Mouse (Mus musculus) forebrain, postnatal 0 days (tissue): ENCODE measurements around the gene Pold1. TPM values are rescaled to one million over a fixed set of nuclear protein-coding genes. Genes with fewer than 3 reads are reported as not detected.

Experiments
- ATAC-seq: fragments of 200-750 bp; cut with Nextera tagmentation; 2 replicates; pipeline ENCODE4 v1.8.0; 2017; ENCODE audit warnings: mild to moderate bottlenecking, moderate library complexity
- DNase-seq: peaks from one replicate; pipeline ENCODE4 v3.0.0-alpha.2; 2015
- H3K27ac ChIP-seq: fragments of 300-500 bp; sonication (generic); 2 replicates; pipeline ENCODE4 v1.5.1; 2014; ENCODE audit warnings: low read depth, mild to moderate bottlenecking, antibody characterized with exemption, low read length, moderate library complexity, mixed read lengths
- H3K27me3 ChIP-seq: fragments of 300-500 bp; sonication (generic); 2 replicates; pipeline ENCODE4 v1.6.1; 2014; ENCODE audit warnings: mild to moderate bottlenecking, low read length, mixed read lengths; ENCODE audit not compliant: insufficient read depth
- H3K36me3 ChIP-seq: fragments of 300-500 bp; sonication (generic); 2 replicates; pipeline ENCODE4 v1.6.1; 2014; ENCODE audit warnings: mild to moderate bottlenecking, moderate library complexity; ENCODE audit not compliant: insufficient read depth
- H3K4me1 ChIP-seq: fragments of 300-500 bp; sonication (generic); 2 replicates; pipeline ENCODE4 v1.6.1; 2014; ENCODE audit warnings: antibody characterized with exemption; ENCODE audit not compliant: insufficient read depth
- H3K4me2 ChIP-seq: fragments of 300-500 bp; sonication (generic); 2 replicates; pipeline ENCODE4 v1.6.1; 2014; ENCODE audit warnings: low read depth, mild to moderate bottlenecking, moderate library complexity
- H3K4me3 ChIP-seq: fragments of 300-500 bp; sonication (generic); 2 replicates; pipeline ENCODE4 v1.5.1; 2014; ENCODE audit warnings: low read depth, low read length, mixed read lengths
- H3K9ac ChIP-seq: fragments of 300-500 bp; sonication (generic); 2 replicates; pipeline ENCODE4 v1.6.1; 2014; ENCODE audit warnings: mild to moderate bottlenecking
- H3K9me3 ChIP-seq: fragments of 300-500 bp; sonication (generic); 2 replicates; pipeline ENCODE4 v1.6.1; 2016; ENCODE audit warnings: low read length
- CTCF ChIP-seq: sonication (generic); IDR thresholded peaks from 2 replicates; pipeline ENCODE4 v1.5.1; 2016; ENCODE audit warnings: antibody characterized with exemption, control low read depth, low read depth
- WGBS: fragments of 180-500 bp; shearing (Covaris S2); extraction: QIAGEN DNeasy Blood & Tissue Kit; methylation state at CpG from one replicate; pipeline ENCODE4 v1.1.7; 2014; 5-methylcytosine and 5-hydroxymethylcytosine counted together
- polyA plus RNA-seq: library from polyadenylated mRNA; unstranded; fragments of >200 nt; fragmentation: Nextera tagmentation; extraction: Ambion mirVana; gene quantifications from 2 replicates; pipeline ENCODE4 v1.2.1, GENCODE M21; 2015
- total RNA-seq: library from RNA; depleted of rRNA; stranded (reverse); fragments of >200 nt; gene quantifications from 2 replicates; pipeline ENCODE4 v1.2.3, GENCODE M21; 2014

The Pold1 gene
- total and polyA plus RNA-seq, 2 experiments from 2014 or later = 14.2 to 16.2 TPM

- no peaks in the 10 kb centered on the region for H3K27me3 ChIP-seq
- H3K9me3 ChIP-seq = no peaks in the 10 kb centered on the region
- H3K4me3 ChIP-seq = no peak overlapping the region
- no peak for TF ChIP-seq CTCF
- H3K9ac ChIP-seq = no peak overlapping the region
- ATAC-seq = no peak
- WGBS = 88% methylated on average over 6 of the region's 6 CpGs
- DNase-seq = no peak
- H3K36me3 ChIP-seq = no peaks in the 10 kb centered on the region
- no peak overlapping the region for H3K4me2 ChIP-seq
- no peak overlapping the region for H3K27ac ChIP-seq
- no peaks in the 10 kb centered on the region for H3K4me1 ChIP-seq
Measured at GRCm38 (mm10) chr7:44570989-44571388, 22.3 kb upstream of the Pold1 start.

GRCm38 (mm10) chr7:44568803-44569202 is 20.2 kb upstream of the Pold1 start:
- Histone ChIP-seq H3K4me2 (no peak overlapping the region), H3K27ac (no peak overlapping the region), H3K9me3 (no peaks in the 10 kb centered on the region), H3K36me3 (no peaks in the 10 kb centered on the region), H3K4me1 (no peaks in the 10 kb centered on the region), H3K9ac (no peak overlapping the region), H3K4me3 (no peak overlapping the region), H3K27me3 (no peaks in the 10 kb centered on the region)
- TF ChIP-seq CTCF = no peak
- WGBS = 74% methylated on average over 9 of the region's 9 CpGs
- no peak for ATAC-seq
- no peak for DNase-seq

- Histone ChIP-seq H3K4me3 (no peak overlapping the region), H3K27me3 (no peaks in the 10 kb centered on the region), H3K4me1 (no peaks in the 10 kb centered on the region), H3K9me3 (no peaks in the 10 kb centered on the region), H3K9ac (no peak overlapping the region), H3K36me3 (no peaks in the 10 kb centered on the region), H3K27ac (no peak overlapping the region), H3K4me2 (no peak overlapping the region)
- DNase-seq (no peak), ATAC-seq (no peak)
- TF ChIP-seq CTCF = no peak
- WGBS = 83% methylated on average over 6 of the region's 6 CpGs
Measured at GRCm38 (mm10) chr7:44565414-44565813, 16.8 kb upstream of the Pold1 start.

GRCm38 (mm10) chr7:44564486-44564885 is 15.8 kb upstream of the Pold1 start:
- Histone ChIP-seq H3K36me3 (no peaks in the 10 kb centered on the region), H3K9me3 (no peaks in the 10 kb centered on the region), H3K4me2 (no peak overlapping the region), H3K4me1 (no peaks in the 10 kb centered on the region), H3K27ac (no peak overlapping the region), H3K9ac (no peak overlapping the region), H3K4me3 (no peak overlapping the region), H3K27me3 (no peaks in the 10 kb centered on the region)
- TF ChIP-seq CTCF = no peak
- ATAC-seq (no peak), DNase-seq (no peak)
- WGBS = 83% methylated on average over 10 of the region's 10 CpGs

- Histone ChIP-seq H3K4me1 (no peaks in the 10 kb centered on the region), H3K36me3 (no peaks in the 10 kb centered on the region), H3K4me3 (no peak overlapping the region), H3K27ac (no peak overlapping the region), H3K9ac (no peak overlapping the region), H3K9me3 (no peaks in the 10 kb centered on the region), H3K4me2 (no peak overlapping the region), H3K27me3 (no peaks in the 10 kb centered on the region)
- 50% methylated on average over 8 of the region's 8 CpGs for WGBS
- ATAC-seq = no peak
- no peak for DNase-seq
- TF ChIP-seq CTCF = no peak
Measured at GRCm38 (mm10) chr7:44563284-44563683, 14.6 kb upstream of the Pold1 start.

GRCm38 (mm10) chr7:44560435-44561400 is 12.1 kb upstream of the Pold1 start:
- Histone ChIP-seq H3K27ac (no peak overlapping the region), H3K4me2 (no peak overlapping the region), H3K4me3 (no peak overlapping the region), H3K27me3 (no peaks in the 10 kb centered on the region; the same call in 1 of the 2 replicates), H3K4me1 (no peaks in the 10 kb centered on the region), H3K9me3 (no peaks in the 10 kb centered on the region), H3K9ac (no peak overlapping the region), H3K36me3 (no peaks in the 10 kb centered on the region)
- peak; percentile 83 for TF ChIP-seq CTCF
- peak; percentile 88 for DNase-seq
- WGBS = 57% methylated on average over 18 of the region's 18 CpGs
- ATAC-seq = peak; percentile 81

GRCm38 (mm10) chr7:44557629-44558028 is 9.0 kb upstream of the Pold1 start:
- DNase-seq (no peak), ATAC-seq (no peak)
- Histone ChIP-seq H3K9me3 (no peaks in the 10 kb centered on the region), H3K9ac (no peak overlapping the region), H3K4me3 (no peak overlapping the region), H3K27ac (no peak overlapping the region), H3K4me1 (no peaks in the 10 kb centered on the region), H3K36me3 (no peaks in the 10 kb centered on the region), H3K4me2 (no peak overlapping the region), H3K27me3 (no peaks in the 10 kb centered on the region; the same call in 1 of the 2 replicates)
- no peak for TF ChIP-seq CTCF
- WGBS = 67% methylated on average over 2 of the region's 2 CpGs
